Mouse (Mus musculus) retina, postnatal 7 days (tissue): Measurements from ENCODE around the gene Hspa1l.
"Not testable (repeated sequence)": the region's sequence is repeated elsewhere in the genome, so short reads cannot be mapped to it uniquely, and the experiment has no call there.

Experiments used
- DNase-seq: peaks from one replicate; pipeline ENCODE4 v3.0.0-alpha.2; 2012; ENCODE audit warnings: low read depth, low spot score

The Hspa1l gene

DNA sequence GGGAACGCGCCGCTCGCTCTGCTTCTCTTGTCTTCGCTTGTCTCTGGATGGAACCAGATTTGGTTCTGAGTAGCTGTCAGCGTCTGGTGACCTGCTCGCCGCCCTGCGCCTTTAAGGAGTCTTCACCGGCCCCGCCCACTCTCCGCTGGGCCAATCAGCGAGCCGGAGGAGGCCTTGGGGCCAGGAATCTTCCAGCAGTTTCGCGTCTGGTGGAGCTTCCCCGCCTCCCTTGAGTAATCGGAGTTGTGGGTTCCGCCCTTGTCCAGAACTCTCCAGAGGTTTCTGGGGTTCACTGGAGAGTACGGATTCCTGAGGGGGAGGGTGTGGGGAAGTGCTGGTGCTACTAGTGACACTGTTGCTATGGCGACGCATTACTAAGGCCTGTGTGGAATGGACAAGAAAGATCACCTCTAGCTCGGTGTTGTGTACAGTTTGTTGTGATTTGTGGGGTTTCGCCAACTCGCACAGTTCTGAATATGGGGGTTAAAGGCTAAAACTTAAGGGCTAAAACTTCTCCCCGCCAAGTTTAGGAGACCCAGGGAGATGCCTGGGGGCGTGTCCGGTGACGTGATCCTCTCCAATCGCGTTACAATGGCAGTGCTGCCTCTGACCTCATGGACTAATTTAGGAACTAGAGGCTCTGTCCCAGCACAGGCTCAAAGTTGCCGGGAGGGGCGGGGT is at the start of gene Hspa1l, which contains the start of gene Hspa1a:
Gene Hspa1l, plus strand, starts transcription at position 635 of the 681 bp plus-strand sequence.
Gene Hspa1a, minus strand, starts transcription at position 88 of the 681 bp plus-strand sequence.
- not testable (repeated sequence) for DNase-seq

DNA sequence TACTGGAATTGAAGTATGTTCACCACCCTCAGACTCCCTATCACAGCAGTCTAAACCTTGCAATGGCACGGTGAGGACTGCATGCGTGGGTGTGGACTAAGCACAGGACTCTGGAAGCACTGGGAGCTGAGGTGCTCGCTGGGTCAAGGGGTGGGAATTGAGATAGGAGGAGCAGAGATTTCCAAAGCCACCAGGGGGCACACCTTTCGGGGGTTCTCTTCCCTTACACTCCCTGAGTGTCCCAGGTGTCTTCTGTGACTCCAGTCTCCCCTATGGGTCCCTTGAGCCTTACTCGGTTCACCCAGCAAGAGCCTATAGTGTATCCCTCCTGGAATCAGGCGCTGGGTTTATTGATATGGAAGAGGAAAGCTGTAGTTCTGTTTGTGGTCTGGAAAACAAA is 49.6 kb upstream of the Hspa1l start:
- DNase-seq, result no peak

DNA sequence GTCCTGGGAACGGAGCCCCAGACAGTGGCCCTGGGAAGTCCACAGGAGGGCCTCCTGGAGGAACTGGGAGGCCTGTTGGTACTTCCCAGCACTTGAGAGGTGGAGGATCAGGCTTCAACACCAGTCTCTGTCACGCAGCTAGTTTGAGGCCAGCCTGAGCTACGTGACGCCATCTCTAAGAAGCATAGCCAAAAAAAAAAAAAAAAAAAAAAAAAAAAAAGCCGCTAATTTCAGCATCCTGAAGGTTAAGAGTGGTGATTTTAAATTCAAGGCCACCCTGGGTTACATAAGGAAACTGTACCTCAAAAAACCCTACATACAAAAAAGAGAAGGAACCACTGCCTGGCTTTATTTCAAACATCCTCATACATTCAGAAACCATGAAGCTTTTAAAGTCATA is 48.2 kb upstream of the Hspa1l start:
- DNase-seq, result no peak

DNA sequence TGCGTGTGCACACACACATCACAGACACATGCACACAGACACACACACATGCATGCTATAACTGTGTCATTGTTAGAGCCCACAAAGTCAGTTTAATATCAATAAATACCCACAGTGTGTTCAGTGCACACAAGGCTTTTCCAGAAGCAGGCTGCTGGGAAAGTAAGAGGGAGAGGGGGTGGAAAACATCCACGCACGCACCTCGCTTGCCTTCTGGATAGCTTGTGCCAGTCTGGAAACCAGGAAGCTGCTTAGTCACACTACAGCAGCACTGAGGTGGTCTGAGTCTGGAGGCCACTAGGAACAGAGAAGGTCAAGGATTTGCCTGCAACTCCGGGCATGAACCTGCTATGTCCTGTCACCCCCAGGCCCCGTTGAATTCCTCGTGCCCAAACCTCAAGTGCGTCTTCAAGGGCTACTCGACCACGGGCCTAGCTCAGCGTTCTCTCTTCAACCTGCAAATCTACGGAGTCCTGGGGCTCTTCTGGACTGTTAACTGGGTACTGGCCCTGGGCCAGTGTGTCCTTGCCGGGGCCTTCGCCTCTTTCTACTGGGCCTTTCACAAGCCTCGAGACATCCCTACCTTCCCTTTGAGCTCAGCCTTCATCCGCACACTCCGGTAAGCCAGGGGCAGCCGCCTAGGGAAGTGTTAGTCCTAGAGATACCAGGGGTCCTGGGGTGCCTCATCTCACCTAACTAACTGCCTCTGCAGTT is 45.0 kb upstream of the Hspa1l start:
- no peak for DNase-seq

- DNase-seq, result no peak
Observed at GRCm38 (mm10) chr17:34928841-34929240, 43.7 kb upstream of the Hspa1l start.

- peak; percentile 95 for DNase-seq
Observed at GRCm38 (mm10) chr17:34931061-34931734, 41.3 kb upstream of the Hspa1l start, which contains the start of gene Neu1. Gene Neu1 (plus strand): TSS chr17:34931253.

DNA sequence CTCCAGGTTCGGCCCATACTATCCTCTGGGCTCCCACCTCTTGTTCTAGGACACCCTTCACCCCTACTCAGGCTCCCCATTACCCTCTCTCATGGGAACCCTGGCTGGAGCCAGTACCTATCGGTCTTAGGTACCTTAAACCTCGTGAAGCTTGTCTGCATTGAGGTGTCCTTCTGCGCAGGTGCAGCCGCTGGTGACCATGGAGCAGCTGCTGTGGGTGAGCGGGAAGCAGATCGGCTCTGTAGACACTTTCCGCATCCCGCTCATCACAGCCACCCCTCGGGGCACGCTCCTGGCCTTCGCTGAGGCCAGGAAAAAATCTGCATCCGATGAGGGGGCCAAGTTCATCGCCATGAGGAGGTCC is 40.8 kb upstream of the Hspa1l start:
- DNase-seq, result no peak

DNA sequence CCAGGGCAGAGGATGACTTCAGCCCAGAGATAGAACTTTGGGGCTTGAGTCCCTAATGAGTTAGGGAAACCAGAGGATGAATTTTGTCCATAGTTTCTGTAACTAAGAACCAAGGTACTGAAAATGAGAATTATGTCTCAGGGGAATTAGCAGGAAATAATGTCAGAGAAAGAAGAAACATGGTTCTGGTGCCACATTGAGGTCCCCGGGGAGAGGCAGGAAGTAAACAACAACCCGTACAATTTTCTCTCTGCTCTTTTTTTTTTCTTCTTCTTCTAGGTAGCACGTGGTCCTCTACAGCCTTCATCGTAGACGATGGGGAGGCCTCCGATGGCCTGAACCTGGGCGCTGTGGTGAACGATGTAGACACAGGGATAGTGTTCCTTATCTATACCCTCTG is 40.2 kb upstream of the Hspa1l start:
- no peak for DNase-seq

DNA sequence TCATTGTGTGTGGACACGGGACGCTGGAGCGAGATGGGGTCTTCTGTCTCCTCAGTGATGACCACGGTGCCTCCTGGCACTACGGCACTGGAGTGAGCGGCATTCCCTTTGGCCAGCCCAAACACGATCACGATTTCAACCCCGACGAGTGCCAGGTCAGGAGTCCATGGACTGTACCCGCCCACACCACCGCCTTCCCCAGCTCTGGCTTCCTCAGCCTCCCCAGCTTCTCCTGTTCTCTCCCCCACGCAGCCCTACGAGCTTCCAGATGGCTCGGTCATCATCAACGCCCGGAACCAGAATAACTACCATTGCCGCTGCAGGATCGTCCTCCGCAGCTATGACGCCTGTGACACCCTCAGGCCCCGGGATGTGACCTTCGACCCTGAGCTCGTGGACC is 38.5 kb upstream of the Hspa1l start:
- no peak for DNase-seq

DNA sequence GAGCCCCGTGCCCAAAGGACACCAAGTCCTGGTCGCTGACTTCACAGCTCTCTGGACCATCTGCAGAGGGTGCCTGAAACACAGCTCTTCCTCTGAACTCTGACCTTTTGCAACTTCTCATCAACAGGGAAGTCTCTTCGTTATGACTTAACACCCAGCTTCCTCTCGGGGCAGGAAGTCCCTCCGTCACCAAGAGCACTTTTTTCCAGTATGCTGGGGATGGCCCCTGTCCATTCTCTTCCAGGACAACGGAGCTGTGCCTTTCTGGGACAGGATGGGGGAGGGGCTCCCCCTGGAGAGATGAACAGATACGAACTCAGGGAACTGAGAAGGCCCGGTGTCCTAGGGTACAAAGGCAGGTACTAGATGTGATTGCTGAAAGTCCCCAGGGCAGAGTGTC is 37.7 kb upstream of the Hspa1l start:
- no peak for DNase-seq

DNA sequence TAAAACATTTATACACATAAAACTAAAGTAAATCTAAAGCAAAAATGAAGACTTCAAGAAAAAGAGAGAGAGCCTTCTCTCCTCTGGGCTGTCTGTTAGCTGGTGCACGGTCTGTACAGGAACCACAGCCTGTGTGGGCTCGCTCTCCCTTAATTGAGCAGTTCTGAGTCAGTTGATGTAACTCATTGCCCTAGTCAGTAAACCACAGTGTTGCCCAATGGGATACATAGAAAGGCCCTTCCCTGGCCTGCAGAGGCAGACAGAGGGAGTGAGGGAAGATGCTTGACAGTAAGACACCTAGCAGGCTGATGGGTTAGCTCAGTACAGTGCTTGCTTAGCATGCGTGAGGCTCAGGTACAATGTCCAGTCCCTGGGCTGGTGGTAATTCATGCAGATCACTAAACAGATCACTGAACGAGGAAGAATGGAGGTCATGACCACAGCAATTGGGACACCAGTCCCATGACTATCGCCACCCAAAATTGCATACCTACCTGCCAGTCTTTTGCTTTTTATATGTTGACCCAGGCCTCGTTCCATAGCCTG is 34.5 kb upstream of the Hspa1l start:
- DNase-seq, result no peak

- DNase-seq, result no peak
Observed at GRCm38 (mm10) chr17:34941344-34942041, 31.0 kb upstream of the Hspa1l start.

GRCm38 (mm10) chr17:34943128-34943815 is 29.2 kb upstream of the Hspa1l start:
- no peak for DNase-seq

DNA sequence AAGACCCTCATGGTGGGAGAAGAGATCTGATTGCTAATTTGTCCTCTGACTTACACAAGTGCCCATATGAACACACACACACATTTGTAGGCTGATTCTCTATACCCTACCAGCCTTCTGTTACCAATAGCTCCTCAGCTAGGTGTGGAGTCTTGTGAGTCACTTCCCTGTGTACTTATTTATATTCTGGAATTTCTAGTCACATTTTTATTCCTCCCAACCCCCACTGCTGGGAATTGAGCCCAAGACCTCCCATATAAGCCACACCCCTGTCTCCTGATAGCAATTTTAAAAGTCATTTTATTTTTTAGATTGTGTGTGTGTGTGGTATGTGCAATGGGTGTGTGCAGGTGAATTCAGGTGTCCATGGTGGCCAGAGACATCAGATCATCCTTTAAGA is 28.1 kb upstream of the Hspa1l start:
- no peak for DNase-seq

- no peak for DNase-seq
Observed at GRCm38 (mm10) chr17:34946486-34947140, 25.9 kb upstream of the Hspa1l start.

DNA sequence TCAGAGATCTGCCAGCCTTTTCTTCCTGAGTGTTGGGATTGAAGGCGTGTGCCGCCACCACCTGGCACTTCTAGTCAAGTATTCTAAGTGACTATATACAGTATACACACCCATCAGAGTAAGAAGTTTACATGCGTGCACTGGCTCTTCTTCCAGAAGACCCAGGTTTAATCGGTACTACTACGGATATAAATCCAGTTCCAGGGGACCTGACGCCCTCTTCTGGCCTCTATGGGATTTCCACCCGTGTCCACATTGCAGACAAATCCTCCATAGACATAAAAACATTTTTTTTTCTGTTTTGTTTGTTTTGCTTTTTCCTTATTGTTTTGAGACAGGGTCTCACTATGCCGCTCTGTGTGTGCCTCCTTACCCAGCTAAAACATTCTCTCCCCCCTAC is 24.9 kb upstream of the Hspa1l start:
- DNase-seq, result no peak

DNA sequence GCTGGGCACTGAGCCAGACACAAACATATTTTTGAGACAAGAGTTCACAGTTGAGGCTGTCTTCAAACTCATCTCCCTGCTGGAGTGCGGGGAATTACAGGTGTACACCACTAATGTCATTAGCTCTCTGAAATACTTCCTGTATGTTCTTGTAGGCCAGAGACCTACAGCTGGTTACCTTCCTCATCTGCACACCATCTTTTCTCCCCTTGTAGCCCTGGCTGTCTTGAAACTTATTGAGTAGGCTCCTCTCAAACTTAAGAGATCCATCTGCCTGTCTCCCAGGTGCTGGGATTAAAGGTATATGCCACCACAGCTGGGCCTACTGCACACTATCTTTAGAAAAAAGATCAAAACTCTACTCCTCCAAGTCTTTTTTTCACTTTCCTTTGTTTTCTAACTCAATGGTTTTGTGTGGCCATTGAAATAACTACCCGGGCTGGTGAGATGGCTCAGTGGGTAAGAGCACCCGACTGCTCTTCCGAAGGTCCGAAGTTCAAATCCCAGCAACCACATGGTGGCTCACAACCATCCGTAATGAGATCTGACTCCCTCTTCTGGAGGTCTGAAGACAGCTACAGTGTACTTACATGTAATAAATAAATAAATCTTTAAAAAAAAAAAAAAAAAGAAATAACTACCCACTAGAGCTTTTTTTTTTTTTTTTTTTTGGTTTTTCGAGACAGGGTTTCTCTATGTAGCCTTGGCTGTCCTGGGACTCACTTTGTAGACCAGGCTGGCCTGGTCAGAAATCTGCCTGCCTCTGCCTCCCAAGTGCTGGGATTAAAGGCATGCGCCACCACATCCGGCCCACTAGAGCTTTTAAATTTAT is 23.6 kb upstream of the Hspa1l start:
- DNase-seq, result not testable (repeated sequence)

DNA sequence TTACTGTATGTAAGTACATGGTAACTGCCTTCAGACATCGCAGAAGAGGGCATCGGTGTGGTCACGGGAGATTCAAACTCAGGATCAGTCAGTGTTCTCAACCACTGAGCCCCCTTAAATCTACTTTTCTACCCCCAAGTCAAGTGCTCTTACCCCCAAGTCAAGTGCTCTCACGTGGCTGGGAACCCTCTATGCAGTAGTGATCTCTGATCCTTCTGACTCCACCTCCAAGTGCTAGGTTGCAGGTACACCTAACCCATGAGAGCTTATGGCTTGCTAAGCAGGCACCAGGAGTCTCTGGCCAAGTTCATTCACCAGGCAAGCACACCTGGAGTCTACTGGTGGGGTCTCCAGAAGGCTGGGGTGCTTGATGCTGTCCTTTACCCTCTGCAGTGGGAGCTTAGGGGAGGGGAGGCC is 22.9 kb upstream of the Hspa1l start:
- no peak for DNase-seq
